Mouse (Mus musculus): ENCODE results near the gene Olfr1123. TPM values are rescaled to one million over a fixed set of nuclear protein-coding genes. Genes with fewer than 3 reads are reported as not detected.
"Not testable (repeated sequence)": the region's sequence is repeated elsewhere in the genome, so short reads cannot be mapped to it uniquely, and the experiment has no call there.

The Olfr1123 gene
- polyA plus RNA-seq (2014; fragmentation: Nextera tagmentation; extraction: Ambion mirVana): not detected in 2 replicates

GRCm38 (mm10) chr2:87416335-87416734 is at the start of gene Olfr1123:
TSS of gene Olfr1123 (plus strand) at chr2:87416635.
- H3K4me3 ChIP-seq (ENCODE audit: low read depth, low read length): no peak within 1 kb of the TSS
- no peak within 1 kb of the TSS for H3K27ac ChIP-seq (replicated peaks; ENCODE audit: low read depth, low read length)
- no peak within 1 kb of the TSS for H3K9ac ChIP-seq (ENCODE audit: low read depth, low read length)
- H3K27me3 ChIP-seq (replicated peaks; ENCODE audit: control insufficient read depth, insufficient read depth, low read length): no peaks in the 10 kb centered on the region
- WGBS: 83% methylated on average over 1 of the region's 1 CpGs
- H3K36me3 ChIP-seq (ENCODE audit: control insufficient read depth, insufficient read depth, low read length): no peaks in the 10 kb centered on the region
- no peaks in the 10 kb centered on the region for H3K4me1 ChIP-seq (ENCODE audit: control insufficient read depth, insufficient read depth, low read length)
- H3K4me2 ChIP-seq (ENCODE audit: low read depth, low read length): no peak within 1 kb of the TSS
- DNase-seq (ENCODE audit: low spot score): no peak
- no peak for ATAC-seq (ENCODE audit: low read depth)
- no peaks in the 10 kb centered on the region for H3K9me3 ChIP-seq (ENCODE audit: control insufficient read depth, low read length)

- H3K27ac ChIP-seq (replicated peaks; ENCODE audit: low read depth, low read length): no peak within 1 kb of the TSS
- WGBS: 35% methylated on average over 1 of the region's 1 CpGs
- no peak within 1 kb of the TSS for H3K9ac ChIP-seq (ENCODE audit: low read depth, low read length)
- ATAC-seq (ENCODE audit: low read depth) (no peak), DNase-seq (ENCODE audit: low spot score) (no peak)
- H3K27me3 ChIP-seq (replicated peaks; ENCODE audit: control insufficient read depth, insufficient read depth, low read length): no peaks in the 10 kb centered on the region
- no peak within 1 kb of the TSS for H3K4me2 ChIP-seq (ENCODE audit: low read depth, low read length)
- no peaks in the 10 kb centered on the region for H3K4me1 ChIP-seq (ENCODE audit: control insufficient read depth, insufficient read depth, low read length)
- H3K9me3 ChIP-seq (ENCODE audit: control insufficient read depth, low read length): no peaks in the 10 kb centered on the region
- no peak within 1 kb of the TSS for H3K4me3 ChIP-seq (ENCODE audit: low read depth, low read length)
- H3K36me3 ChIP-seq (ENCODE audit: control insufficient read depth, insufficient read depth, low read length): no peaks in the 10 kb centered on the region
Observed at GRCm38 (mm10) chr2:87369595-87369994, 46.8 kb upstream of the Olfr1123 start, which contains the start of gene Olfr1121. TSS of gene Olfr1121 (plus strand) at chr2:87369895.

GRCm38 (mm10) chr2:87371726-87372125 is 44.7 kb upstream of the Olfr1123 start:
- Histone ChIP-seq H3K9me3 (ENCODE audit: control insufficient read depth, low read length) (no peaks in the 10 kb centered on the region), H3K4me1 (ENCODE audit: control insufficient read depth, insufficient read depth, low read length) (no peaks in the 10 kb centered on the region), H3K9ac (ENCODE audit: low read depth, low read length) (no peak overlapping the region), H3K27ac (replicated peaks; ENCODE audit: low read depth, low read length) (no peak overlapping the region), H3K27me3 (replicated peaks; ENCODE audit: control insufficient read depth, insufficient read depth, low read length) (no peaks in the 10 kb centered on the region), H3K4me3 (ENCODE audit: low read depth, low read length) (no peak overlapping the region), H3K36me3 (ENCODE audit: control insufficient read depth, insufficient read depth, low read length) (no peaks in the 10 kb centered on the region), H3K4me2 (ENCODE audit: low read depth, low read length) (no peak overlapping the region)
- WGBS: 88% methylated on average over 4 of the region's 4 CpGs
- DNase-seq (ENCODE audit: low spot score) (no peak), ATAC-seq (ENCODE audit: low read depth) (no peak)

GRCm38 (mm10) chr2:87383935-87384334 is 32.5 kb upstream of the Olfr1123 start:
- no peak for DNase-seq (ENCODE audit: low spot score)
- Histone ChIP-seq H3K36me3 (ENCODE audit: control insufficient read depth, insufficient read depth, low read length) (no peaks in the 10 kb centered on the region), H3K27ac (replicated peaks; ENCODE audit: low read depth, low read length) (no peak overlapping the region), H3K9ac (ENCODE audit: low read depth, low read length) (no peak overlapping the region), H3K9me3 (ENCODE audit: control insufficient read depth, low read length) (no peaks in the 10 kb centered on the region), H3K4me3 (ENCODE audit: low read depth, low read length) (no peak overlapping the region), H3K4me1 (ENCODE audit: control insufficient read depth, insufficient read depth, low read length) (no peaks in the 10 kb centered on the region), H3K27me3 (replicated peaks; ENCODE audit: control insufficient read depth, insufficient read depth, low read length) (no peaks in the 10 kb centered on the region), H3K4me2 (ENCODE audit: low read depth, low read length) (no peak overlapping the region)
- WGBS: 77% methylated on average over 2 of the region's 2 CpGs
- no peak for ATAC-seq (ENCODE audit: low read depth)

- Histone ChIP-seq H3K9me3 (ENCODE audit: control insufficient read depth, low read length) (no peaks in the 10 kb centered on the region), H3K4me3 (ENCODE audit: low read depth, low read length) (no peak within 1 kb of the TSS), H3K4me1 (ENCODE audit: control insufficient read depth, insufficient read depth, low read length) (no peaks in the 10 kb centered on the region), H3K4me2 (ENCODE audit: low read depth, low read length) (no peak within 1 kb of the TSS), H3K27me3 (replicated peaks; ENCODE audit: control insufficient read depth, insufficient read depth, low read length) (no peaks in the 10 kb centered on the region), H3K36me3 (ENCODE audit: control insufficient read depth, insufficient read depth, low read length) (no peaks in the 10 kb centered on the region), H3K9ac (ENCODE audit: low read depth, low read length) (no peak within 1 kb of the TSS), H3K27ac (replicated peaks; ENCODE audit: low read depth, low read length) (no peak within 1 kb of the TSS)
- ATAC-seq (ENCODE audit: low read depth): no peak
- 77% methylated on average over 2 of the region's 2 CpGs for WGBS
- DNase-seq (ENCODE audit: low spot score): no peak
Observed at GRCm38 (mm10) chr2:87385549-87385948, 30.9 kb upstream of the Olfr1123 start, which contains the start of gene Olfr1122. TSS of gene Olfr1122 (plus strand) at chr2:87385849.

- not testable (repeated sequence) for H3K4me3 ChIP-seq (ENCODE audit: low read depth, low read length); H3K27ac ChIP-seq (replicated peaks; ENCODE audit: low read depth, low read length); H3K9ac ChIP-seq (ENCODE audit: low read depth, low read length); DNase-seq (ENCODE audit: low spot score); H3K27me3 ChIP-seq (replicated peaks; ENCODE audit: control insufficient read depth, insufficient read depth, low read length); ATAC-seq (ENCODE audit: low read depth); H3K4me1 ChIP-seq (ENCODE audit: control insufficient read depth, insufficient read depth, low read length); H3K36me3 ChIP-seq (ENCODE audit: control insufficient read depth, insufficient read depth, low read length); H3K4me2 ChIP-seq (ENCODE audit: low read depth, low read length); H3K9me3 ChIP-seq (ENCODE audit: control insufficient read depth, low read length)
- 92% methylated on average over 5 of the region's 5 CpGs for WGBS
Observed at GRCm38 (mm10) chr2:87393605-87394004, 22.8 kb upstream of the Olfr1123 start.

GRCm38 (mm10) chr2:87394686-87395085 is 21.7 kb upstream of the Olfr1123 start:
- DNase-seq (ENCODE audit: low spot score); ATAC-seq (ENCODE audit: low read depth); H3K27ac ChIP-seq (replicated peaks; ENCODE audit: low read depth, low read length); H3K27me3 ChIP-seq (replicated peaks; ENCODE audit: control insufficient read depth, insufficient read depth, low read length); H3K4me3 ChIP-seq (ENCODE audit: low read depth, low read length); H3K9me3 ChIP-seq (ENCODE audit: control insufficient read depth, low read length); H3K9ac ChIP-seq (ENCODE audit: low read depth, low read length); H3K4me1 ChIP-seq (ENCODE audit: control insufficient read depth, insufficient read depth, low read length); H3K36me3 ChIP-seq (ENCODE audit: control insufficient read depth, insufficient read depth, low read length); H3K4me2 ChIP-seq (ENCODE audit: low read depth, low read length): not testable (repeated sequence)
- WGBS: 75% methylated on average over 7 of the region's 7 CpGs

GRCm38 (mm10) chr2:87429975-87430374 is 13.5 kb downstream of the Olfr1123 start, which contains the start of gene Olfr1124:
TSS of gene Olfr1124 (plus strand) at chr2:87430275.
- Histone ChIP-seq H3K4me2 (ENCODE audit: low read depth, low read length) (no peak within 1 kb of the TSS), H3K9ac (ENCODE audit: low read depth, low read length) (no peak within 1 kb of the TSS), H3K4me3 (ENCODE audit: low read depth, low read length) (no peak within 1 kb of the TSS), H3K27ac (replicated peaks; ENCODE audit: low read depth, low read length) (no peak within 1 kb of the TSS), H3K4me1 (ENCODE audit: control insufficient read depth, insufficient read depth, low read length) (no peaks in the 10 kb centered on the region), H3K36me3 (ENCODE audit: control insufficient read depth, insufficient read depth, low read length) (no peaks in the 10 kb centered on the region), H3K27me3 (replicated peaks; ENCODE audit: control insufficient read depth, insufficient read depth, low read length) (no peaks in the 10 kb centered on the region), H3K9me3 (ENCODE audit: control insufficient read depth, low read length) (no peaks in the 10 kb centered on the region)
- WGBS: 90% methylated on average over 1 of the region's 1 CpGs
- no peak for ATAC-seq (ENCODE audit: low read depth)
- DNase-seq (ENCODE audit: low spot score): no peak

GRCm38 (mm10) chr2:87437731-87438130 is 21.3 kb downstream of the Olfr1123 start:
- ATAC-seq (ENCODE audit: low read depth): no peak
- no peak for DNase-seq (ENCODE audit: low spot score)

More at GRCm38 (mm10) chr2:87437731-87438130, 21.3 kb downstream of the Olfr1123 start:
- no peaks in the 10 kb centered on the region for H3K9me3 ChIP-seq (ENCODE audit: control insufficient read depth, low read length)
- H3K4me3 ChIP-seq (ENCODE audit: low read depth, low read length): no peak overlapping the region
- no peaks in the 10 kb centered on the region for H3K36me3 ChIP-seq (ENCODE audit: control insufficient read depth, insufficient read depth, low read length)
- no peak overlapping the region for H3K9ac ChIP-seq (ENCODE audit: low read depth, low read length)
- no peaks in the 10 kb centered on the region for H3K27me3 ChIP-seq (replicated peaks; ENCODE audit: control insufficient read depth, insufficient read depth, low read length)
- no peak overlapping the region for H3K27ac ChIP-seq (replicated peaks; ENCODE audit: low read depth, low read length)
- no peak overlapping the region for H3K4me2 ChIP-seq (ENCODE audit: low read depth, low read length)
- no peaks in the 10 kb centered on the region for H3K4me1 ChIP-seq (ENCODE audit: control insufficient read depth, insufficient read depth, low read length)
- WGBS: 90% methylated on average over 16 of the region's 16 CpGs
